Mouse (Mus musculus) MEL (cell line): ENCODE results near the gene Wbp2. TPM values are rescaled to one million over a fixed set of nuclear protein-coding genes. Genes with fewer than 3 reads are reported as not detected.

Source experiments
- DNase-seq: peaks from one replicate; pipeline ENCODE4 v3.0.0; 2011; ENCODE audit warnings: low read depth, low spot score
- H3K27ac ChIP-seq: 2 replicates; pipeline ENCODE4 v1.5.1; 2012; ENCODE audit warnings: low read depth, mild to moderate bottlenecking, control low read depth, low read length, moderate library complexity; ENCODE audit not compliant: control insufficient read depth
- H3K27me3 ChIP-seq, 2 experiments: fragments of 150-350 bp in 1 of 2; sonication (generic) in 1 of 2; 2 replicates each; pipeline ENCODE4 v1.6.1; 2012; ENCODE audit warnings: low read length in 2 of 2, mild to moderate bottlenecking in 2 of 2, improper control_type of control experiment in 1 of 2, moderate library complexity in 1 of 2; ENCODE audit not compliant: insufficient read depth in 2 of 2, control insufficient read depth in 1 of 2
- H3K36me3 ChIP-seq, 2 experiments: 2 replicates each; pipeline ENCODE4 v1.6.1; 2012 to 2014; ENCODE audit warnings: low read length in 2 of 2, improper control_type of control experiment in 1 of 2, inconsistent platforms in 1 of 2, mild to moderate bottlenecking in 1 of 2; ENCODE audit not compliant: insufficient read depth in 2 of 2, control insufficient read depth in 1 of 2
- H3K4me1 ChIP-seq, 2 experiments: fragments of 150-350 bp in 1 of 2; sonication (generic) in 1 of 2; 2 replicates each; pipeline ENCODE4 v1.6.1; 2012; ENCODE audit warnings: low read length in 2 of 2, improper control_type of control experiment in 1 of 2, mild to moderate bottlenecking in 1 of 2; ENCODE audit not compliant: insufficient read depth in 2 of 2, control insufficient read depth in 1 of 2
- H3K4me3 ChIP-seq, 2 experiments: fragments of 150-350 bp in 1 of 2; sonication (generic) in 1 of 2; 2 replicates each; pipeline ENCODE4 v1.5.1; 2012; ENCODE audit warnings: low read depth in 2 of 2, low read length in 2 of 2, mild to moderate bottlenecking in 2 of 2, moderate library complexity in 2 of 2, control low read depth in 1 of 2, improper control_type of control experiment in 1 of 2; ENCODE audit not compliant: control insufficient read depth in 1 of 2, insufficient read depth in 1 of 2
- H3K79me2 ChIP-seq: 2 replicates; pipeline ENCODE4 v1.6.1; 2012; ENCODE audit warnings: mild to moderate bottlenecking, low read length, moderate library complexity; ENCODE audit not compliant: control insufficient read depth, poor library complexity, insufficient read depth
- H3K9ac ChIP-seq: 2 replicates; pipeline ENCODE4 v1.6.1; 2012; ENCODE audit warnings: low read depth, mild to moderate bottlenecking, control low read depth, low read length, moderate library complexity; ENCODE audit not compliant: control insufficient read depth, poor library complexity, severe bottlenecking
- H3K9me3 ChIP-seq: fragments of 150-350 bp; sonication (generic); replicated peaks from 2 replicates; pipeline ENCODE4 v1.6.1; 2012; ENCODE audit warnings: mild to moderate bottlenecking, low read length, improper control_type of control experiment, moderate library complexity; ENCODE audit not compliant: insufficient read depth
- BHLHE40 ChIP-seq: IDR thresholded peaks from 2 replicates; pipeline ENCODE4 v1.6.1; 2012; ENCODE audit warnings: low read depth, mild to moderate bottlenecking, inconsistent platforms, low read length, improper control_type of control experiment, borderline replicate concordance
- CHD1 ChIP-seq: IDR thresholded peaks from 2 replicates; pipeline ENCODE4 v1.6.1; 2012; ENCODE audit warnings: low read depth, mild to moderate bottlenecking, inconsistent platforms, low read length, improper control_type of control experiment
- ELF1 ChIP-seq: IDR thresholded peaks from 2 replicates; pipeline ENCODE4 v1.6.1; 2014; ENCODE audit warnings: low read depth, mild to moderate bottlenecking, inconsistent platforms, low read length, improper control_type of control experiment, moderate library complexity
- EP300 ChIP-seq, 2 experiments: IDR thresholded peaks; 2 replicates each; pipeline ENCODE4 v1.6.1; 2011; ENCODE audit warnings: improper control_type of control experiment in 2 of 2, low read length in 2 of 2, low read depth in 1 of 2, mild to moderate bottlenecking in 1 of 2
- ETS1 ChIP-seq: IDR thresholded peaks from 2 replicates; pipeline ENCODE4 v1.6.1; 2012; ENCODE audit warnings: low read depth, mild to moderate bottlenecking, inconsistent platforms, low read length, improper control_type of control experiment, moderate library complexity
- GABPA ChIP-seq: IDR thresholded peaks from 2 replicates; pipeline ENCODE4 v1.6.1; 2012; ENCODE audit warnings: low read depth, mild to moderate bottlenecking, inconsistent platforms, low read length, improper control_type of control experiment, moderate library complexity
- GATA1 ChIP-seq: IDR thresholded peaks from 2 replicates; pipeline ENCODE4 v1.6.1; 2011; ENCODE audit warnings: low read depth, low read length, improper control_type of control experiment
- HCFC1 ChIP-seq: IDR thresholded peaks from 2 replicates; pipeline ENCODE4 v1.6.1; 2012; ENCODE audit warnings: low read depth, mild to moderate bottlenecking, inconsistent platforms, low read length, improper control_type of control experiment, moderate library complexity
- JUND ChIP-seq: IDR thresholded peaks from 2 replicates; pipeline ENCODE4 v1.6.1; 2011; ENCODE audit warnings: low read depth, mild to moderate bottlenecking, improper control_type of control experiment, low read length
- KAT2A ChIP-seq: conservative IDR thresholded peaks from 2 replicates; pipeline ENCODE4 v1.6.1; 2012; ENCODE audit warnings: low read depth, low read length, improper control_type of control experiment, inconsistent platforms
- MAZ ChIP-seq: IDR thresholded peaks from 2 replicates; pipeline ENCODE4 v1.6.1; 2012; ENCODE audit warnings: low read depth, mild to moderate bottlenecking, inconsistent platforms, low read length, improper control_type of control experiment
- MXI1 ChIP-seq: IDR thresholded peaks from 2 replicates; pipeline ENCODE4 v1.6.1; 2011; ENCODE audit warnings: mild to moderate bottlenecking, low read depth, low read length, improper control_type of control experiment
- MYC ChIP-seq: IDR thresholded peaks from 2 replicates; pipeline ENCODE4 v1.6.1; 2011; ENCODE audit warnings: low read depth, mild to moderate bottlenecking, low read length, improper control_type of control experiment, moderate library complexity
- NELFE ChIP-seq: IDR thresholded peaks from 2 replicates; pipeline ENCODE4 v1.6.1; 2011; ENCODE audit warnings: low read depth, low read length, improper control_type of control experiment
- NRF1 ChIP-seq: IDR thresholded peaks from 2 replicates; pipeline ENCODE4 v1.6.1; 2014; ENCODE audit warnings: low read depth, mild to moderate bottlenecking, inconsistent platforms, low read length, improper control_type of control experiment, moderate library complexity; ENCODE audit not compliant: poor library complexity, insufficient read depth, severe bottlenecking
- POLR2AphosphoS2 ChIP-seq: IDR thresholded peaks from 2 replicates; pipeline ENCODE4 v1.6.1; 2011; ENCODE audit warnings: low read length, improper control_type of control experiment
- RAD21 ChIP-seq: IDR thresholded peaks from 2 replicates; pipeline ENCODE4 v1.6.1; 2011; ENCODE audit warnings: mild to moderate bottlenecking, low read depth, low read length, improper control_type of control experiment
- RCOR1 ChIP-seq: IDR thresholded peaks from 2 replicates; pipeline ENCODE4 v1.6.1; 2012; ENCODE audit warnings: low read depth, mild to moderate bottlenecking, inconsistent platforms, low read length, improper control_type of control experiment
- SIN3A ChIP-seq: IDR thresholded peaks from 2 replicates; pipeline ENCODE4 v1.6.1; 2012; ENCODE audit warnings: low read length, improper control_type of control experiment, inconsistent platforms
- SMC3 ChIP-seq: IDR thresholded peaks from 2 replicates; pipeline ENCODE4 v1.6.1; 2011; ENCODE audit warnings: low read depth, low read length, improper control_type of control experiment
- TAL1 ChIP-seq: IDR thresholded peaks from 2 replicates; pipeline ENCODE4 v1.6.1; 2012; ENCODE audit warnings: mild to moderate bottlenecking, inconsistent platforms, low read length, moderate library complexity, mixed read lengths
- TBP ChIP-seq: IDR thresholded peaks from 2 replicates; pipeline ENCODE4 v1.8.0; 2011; ENCODE audit warnings: low read depth, low read length, improper control_type of control experiment
- TCF12 ChIP-seq: IDR thresholded peaks from 2 replicates; pipeline ENCODE4 v1.6.1; 2014; ENCODE audit warnings: low read depth, mild to moderate bottlenecking, inconsistent platforms, low read length, improper control_type of control experiment, moderate library complexity
- UBTF ChIP-seq: IDR thresholded peaks from 2 replicates; pipeline ENCODE4 v1.6.1; 2012; ENCODE audit warnings: low read depth, mild to moderate bottlenecking, inconsistent platforms, low read length, improper control_type of control experiment, moderate library complexity, borderline replicate concordance; ENCODE audit not compliant: insufficient read depth
- USF1 ChIP-seq: IDR thresholded peaks from 2 replicates; pipeline ENCODE4 v1.6.1; 2014; ENCODE audit warnings: low read depth, mild to moderate bottlenecking, inconsistent platforms, low read length, improper control_type of control experiment, moderate library complexity
- USF2 ChIP-seq, 2 experiments: IDR thresholded peaks; 2 replicates each; pipeline ENCODE4 v1.6.1; 2011 to 2012; ENCODE audit warnings: improper control_type of control experiment in 2 of 2, low read length in 2 of 2, borderline replicate concordance in 1 of 2, inconsistent platforms in 1 of 2, low read depth in 1 of 2, mild to moderate bottlenecking in 1 of 2; ENCODE audit not compliant: insufficient read depth in 1 of 2
- ZMIZ1 ChIP-seq: IDR thresholded peaks from 2 replicates; pipeline ENCODE4 v1.6.1; 2012; ENCODE audit warnings: low read depth, mild to moderate bottlenecking, inconsistent platforms, low read length, improper control_type of control experiment, moderate library complexity
- ZNF384 ChIP-seq: IDR thresholded peaks from 2 replicates; pipeline ENCODE4 v1.6.1; 2012; ENCODE audit warnings: low read depth, mild to moderate bottlenecking, inconsistent platforms, low read length, improper control_type of control experiment
- polyA plus RNA-seq, 2 experiments: library from polyadenylated mRNA; stranded (reverse) in 1 of 2; unstranded in 1 of 2; fragments of >175 nt in 1 of 2; fragments of >200 nt in 1 of 2; gene quantifications; 2 replicates each; pipeline versions ENCODE4 v1.2.1 to v1.2.4; 2012; ENCODE audit warnings: low replicate concordance in 2 of 2, low read depth in 1 of 2; ENCODE audit not compliant: insufficient read length in 2 of 2, insufficient read depth in 1 of 2, missing spikeins in 1 of 2
- total RNA-seq: library from RNA; depleted of rRNA; stranded (reverse); fragments of 300-350 nt; gene quantifications from 2 replicates; pipeline ENCODE4 v1.2.3, GENCODE M21; 2012

The Wbp2 gene
- total and polyA plus RNA-seq, 3 experiments: 16.5 to 75.8 TPM; not detected in 1

- TF ChIP-seq MXI1: no peak
- TF ChIP-seq GATA1: 0 out of 2 replicates have a peak, but pooled peaks have one; percentile 27
- peak; percentile 68; the same call in 1 of the 2 replicates for TF ChIP-seq ETS1
- TF ChIP-seq USF1: no peak
- no peak for TF ChIP-seq RAD21
- TF ChIP-seq MYC: no peak
- no peak for TF ChIP-seq TAL1
- TF ChIP-seq CHD1: no peak
- TF ChIP-seq ZNF384: peak; percentile 92
- TF ChIP-seq EP300 (IDR thresholded peaks at IDR 0.05; ENCODE audit: low read depth in 1 of 2, low read length in 2 of 2): peak; percentile 49 to 62
- 0 out of 2 replicates have a peak, but pooled peaks have one; percentile 12 for TF ChIP-seq TCF12
- TF ChIP-seq ELF1: 0 out of 2 replicates have a peak, but pooled peaks have one; percentile 21
- 0 out of 2 replicates have a peak, but pooled peaks have one; percentile 37 for TF ChIP-seq SIN3A
- no peak for TF ChIP-seq MAZ
- H3K4me3 ChIP-seq: no peak overlapping the region
- H3K27ac ChIP-seq: peak overlapping the region; percentile 39
- no peaks in the 10 kb centered on the region for H3K9me3 ChIP-seq
- H3K9ac ChIP-seq: no peak overlapping the region
- peaks cover 0 to 37% of the 10 kb centered on the region in 2 experiments; a peak in 2 of 4 replicates for H3K36me3 ChIP-seq
- H3K4me1 ChIP-seq: peaks cover 14 to 36% of the 10 kb centered on the region in 2 experiments
- no peak for DNase-seq
- H3K79me2 ChIP-seq: no peaks in the 10 kb centered on the region
- no peaks in the 10 kb centered on the region for H3K27me3 ChIP-seq
Measured at GRCm38 (mm10) chr11:116095573-116095972, 8.8 kb upstream of the Wbp2 start.

GRCm38 (mm10) chr11:116093771-116094565 lies 7.2 kb upstream of the Wbp2 start:
- Histone ChIP-seq H3K27ac (peak overlapping the region; percentile 94), H3K36me3 (peaks cover 0 to 22% of the 10 kb centered on the region in 2 experiments; a peak in 2 of 4 replicates), H3K4me1 (peaks cover 12 to 20% of the 10 kb centered on the region in 2 experiments), H3K79me2 (no peaks in the 10 kb centered on the region), H3K27me3 (no peaks in the 10 kb centered on the region), H3K9ac (peak overlapping the region; percentile 66), H3K9me3 (no peaks in the 10 kb centered on the region), H3K4me3 (peak overlapping the region; percentile 49 to 60)
- peak; percentile 91 for DNase-seq
- TF ChIP-seq UBTF (no peak), ETS1 (peak; percentile 97), ELF1 (peak; percentile 66; the same call in 1 of the 2 replicates), ZNF384 (peak; percentile 87), KAT2A (no peak), GABPA (no peak), TAL1 (peak; percentile 90), NELFE (peak; percentile 22), TBP (peak; percentile 95), ZMIZ1 (peak; percentile 45; the same call in 1 of the 2 replicates), NRF1 (no peak), SMC3 (no peak), HCFC1 (peak; percentile 67; the same call in 1 of the 2 replicates), JUND (peak; percentile 81; the same call in 1 of the 2 replicates), RAD21 (no peak), USF2 (IDR thresholded peaks at IDR 0.05; ENCODE audit: borderline replicate concordance in 1 of 2, insufficient read depth in 1 of 2, low read depth in 1 of 2, low read length in 2 of 2) (peak in 1 of 2 experiments; percentile 74; a peak in 2 of 4 replicates), BHLHE40 (peak; percentile 71), MYC (peak; percentile 86), RCOR1 (peak; percentile 92), POLR2AphosphoS2 (no peak), SIN3A (peak; percentile 98), MXI1 (peak; percentile 85)
